Mouse (Mus musculus) heart, postnatal 0 days (tissue): ENCODE data around the gene Cadps.

Experiments
- CTCF ChIP-seq: IDR thresholded peaks from 2 replicates; pipeline ENCODE4 v1.5.1; 2016; ENCODE audit warnings: antibody characterized with exemption, control low read depth, low read depth
- EP300 ChIP-seq: IDR thresholded peaks from 2 replicates; pipeline ENCODE4 v1.6.1; 2016; ENCODE audit warnings: antibody characterized with exemption, low read depth

DNA sequence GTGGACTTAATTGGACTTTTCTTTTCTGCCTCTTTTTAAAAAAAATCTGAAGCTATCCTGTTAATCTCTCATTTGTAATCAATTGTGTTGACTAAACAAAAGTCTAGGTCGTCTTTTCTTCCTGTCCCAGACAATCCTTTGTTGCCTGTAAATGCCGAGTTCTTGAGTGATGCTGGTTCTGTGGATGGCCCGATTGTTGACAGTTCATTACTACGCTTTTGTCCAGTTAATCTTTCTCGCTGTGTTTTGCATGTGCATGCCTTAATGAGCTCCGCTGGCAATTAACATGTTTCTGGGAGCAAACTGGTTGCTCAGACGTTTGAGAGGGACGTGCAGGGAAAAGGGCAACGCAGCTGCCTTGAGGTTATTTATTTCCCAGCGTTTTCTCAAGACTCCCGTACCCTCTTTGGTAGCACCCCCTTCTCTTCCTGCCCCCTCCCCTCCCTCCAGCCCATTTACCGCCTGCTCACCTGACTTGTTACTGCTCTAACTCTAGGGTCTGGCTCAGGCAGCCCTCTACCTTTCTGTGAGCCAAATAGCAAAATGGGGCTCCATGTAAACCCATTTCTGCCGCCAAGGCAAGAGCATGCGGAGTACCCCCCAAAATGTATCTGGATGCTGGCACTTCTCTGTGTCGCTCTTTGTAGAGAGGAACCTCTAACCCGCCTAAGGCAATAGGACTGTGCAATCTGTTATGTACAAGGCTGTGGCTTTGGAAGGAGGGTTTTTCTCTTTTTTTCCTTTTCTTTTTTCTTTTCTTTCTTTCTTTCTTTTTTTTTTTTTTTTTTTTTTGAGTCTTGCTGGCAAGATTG, 484.7 kb downstream of the Cadps start:
- TF ChIP-seq CTCF (no peak), EP300 (no peak)
